Mouse (Mus musculus) forebrain, embryonic 10.5 days (tissue): ENCODE results near the gene Xpnpep3. TPM values are rescaled to one million over a fixed set of nuclear protein-coding genes. Genes with fewer than 3 reads are reported as not detected.
"Not testable (repeated sequence)": the region's sequence is repeated elsewhere in the genome, so short reads cannot be mapped to it uniquely, and the experiment has no call there.

ENCODE experiments used
- DNase-seq: peaks from one replicate; pipeline ENCODE4 v3.0.0-alpha.2; 2017; ENCODE audit warnings: low spot score; ENCODE audit errors: extremely low spot score
- H3K27ac ChIP-seq: fragments of 300-500 bp; sonication (generic); 2 replicates; pipeline ENCODE4 v1.5.1; 2016; ENCODE audit warnings: mild to moderate bottlenecking
- H3K27me3 ChIP-seq: fragments of 300-500 bp; sonication (generic); 2 replicates; pipeline ENCODE4 v1.6.1; 2016; ENCODE audit warnings: mild to moderate bottlenecking; ENCODE audit not compliant: poor library complexity, severe bottlenecking
- H3K36me3 ChIP-seq: fragments of 300-500 bp; sonication (generic); replicated peaks from 2 replicates; pipeline ENCODE4 v1.6.1; 2016; ENCODE audit warnings: mild to moderate bottlenecking, moderate library complexity
- H3K4me1 ChIP-seq: fragments of 300-500 bp; sonication (generic); 2 replicates; pipeline ENCODE4 v1.6.1; 2016
- H3K4me3 ChIP-seq: fragments of 300-500 bp; sonication (generic); 2 replicates; pipeline ENCODE4 v1.5.1; 2016; ENCODE audit warnings: mild to moderate bottlenecking, moderate library complexity
- H3K9me3 ChIP-seq: fragments of 300-500 bp; sonication (generic); 2 replicates; pipeline ENCODE4 v1.6.1; 2016; ENCODE audit warnings: mild to moderate bottlenecking, moderate library complexity
- WGBS: fragments of 180-500 bp; shearing (Covaris S2); methylation state at CpG from one replicate; pipeline ENCODE4 v1.1.7; 2016; 5-methylcytosine and 5-hydroxymethylcytosine counted together
- polyA plus RNA-seq: library from polyadenylated mRNA; unstranded; fragments of >200 nt; fragmentation: Nextera tagmentation; extraction: Ambion mirVana; gene quantifications from 2 replicates; pipeline ENCODE4 v1.2.1, GENCODE M21; 2016

Gene Xpnpep3
- polyA plus RNA-seq, 1 experiment from 2014 or later = 14.5 TPM

DNA sequence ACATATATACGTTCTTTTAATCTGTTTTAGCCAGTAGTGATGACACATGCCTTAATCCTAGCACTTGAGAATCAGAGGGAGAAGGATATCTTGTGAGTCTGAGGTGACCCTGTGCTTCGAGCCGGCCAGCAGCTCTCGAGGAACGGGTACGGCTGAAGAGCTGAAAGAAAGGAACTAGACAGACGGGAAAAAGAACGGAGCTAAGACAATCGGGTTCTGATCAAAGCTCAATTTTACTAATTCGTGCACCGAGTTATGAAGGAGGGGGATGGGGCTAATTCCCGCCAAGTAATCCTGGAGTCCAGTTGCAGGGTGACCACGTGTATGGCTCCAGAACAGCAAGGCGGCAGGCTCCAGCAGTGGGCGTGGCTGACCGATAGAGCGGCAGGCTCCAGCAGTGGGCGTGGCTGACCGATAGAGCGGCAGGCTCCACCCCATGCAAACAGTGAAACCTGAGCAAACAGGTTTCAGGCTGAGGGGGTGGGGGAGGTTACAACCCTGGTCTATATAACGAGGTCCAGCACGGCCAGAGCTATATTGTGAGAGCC is 16.9 kb downstream of the Xpnpep3 start:
- Histone ChIP-seq H3K4me1 (peaks cover 23% of the 10 kb centered on the region), H3K27ac (peak overlapping the region; percentile 77), H3K36me3 (peaks cover 17% of the 10 kb centered on the region), H3K4me3 (peak overlapping the region; percentile 35)
- not testable (repeated sequence) for H3K27me3 ChIP-seq, H3K9me3 ChIP-seq
- 11% methylated on average over 22 of the region's 22 CpGs for WGBS
- DNase-seq = peak; percentile 67

DNA sequence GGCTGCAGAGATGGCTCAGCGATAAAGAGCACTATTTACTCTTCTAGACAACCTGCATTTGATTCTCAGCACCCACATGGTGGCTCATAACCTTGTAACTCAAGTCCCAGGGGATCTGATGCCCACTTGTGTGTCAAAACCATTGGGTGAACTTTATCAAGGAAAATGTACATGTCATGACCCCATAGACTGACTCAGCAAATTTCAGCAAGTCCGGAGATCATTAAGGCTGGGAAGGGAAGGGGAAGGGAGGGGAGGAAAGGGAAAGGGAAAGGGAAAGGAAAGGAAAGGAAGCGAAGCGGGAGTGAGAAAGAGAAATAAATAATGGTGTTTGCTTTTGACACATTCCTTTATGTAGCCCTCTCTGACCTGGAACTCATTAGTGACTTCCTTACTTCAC is 18.1 kb downstream of the Xpnpep3 start:
- no peaks in the 10 kb centered on the region for H3K27me3 ChIP-seq
- peaks cover 28% of the 10 kb centered on the region for H3K4me1 ChIP-seq
- H3K36me3 ChIP-seq = peaks cover 17% of the 10 kb centered on the region
- H3K27ac ChIP-seq = no peak overlapping the region
- no peaks in the 10 kb centered on the region for H3K9me3 ChIP-seq
- DNase-seq = no peak
- no peak overlapping the region for H3K4me3 ChIP-seq
- whole genome bisulfite sequencing = 93% methylated on average over 4 of the region's 4 CpGs

DNA sequence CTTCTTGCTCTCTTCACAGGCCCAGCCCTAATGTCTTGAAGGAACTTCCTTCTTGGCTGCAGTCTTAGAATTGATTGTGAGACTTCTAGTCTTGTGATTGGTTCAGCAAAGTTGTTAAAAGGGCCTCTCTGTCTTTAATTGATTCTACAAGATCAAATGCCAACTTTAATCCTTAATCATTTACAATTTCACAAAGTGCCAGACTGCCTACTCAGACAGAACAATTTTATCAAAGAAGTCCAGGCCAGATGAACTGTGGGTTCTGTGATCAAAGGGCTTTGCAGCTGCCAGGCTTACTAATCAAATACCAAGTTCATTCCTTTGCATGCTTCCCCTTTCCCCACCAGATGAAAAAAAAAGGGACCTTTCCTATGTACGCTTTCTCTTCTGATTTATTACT is 21.5 kb downstream of the Xpnpep3 start:
- H3K27me3 ChIP-seq = no peaks in the 10 kb centered on the region
- peaks cover 24% of the 10 kb centered on the region for H3K4me1 ChIP-seq
- H3K36me3 ChIP-seq = peaks cover 8% of the 10 kb centered on the region
- no peaks in the 10 kb centered on the region for H3K9me3 ChIP-seq
- WGBS = 85% methylated on average over 1 of the region's 1 CpGs
- no peak for DNase-seq
- no peak overlapping the region for H3K27ac ChIP-seq
- H3K4me3 ChIP-seq = no peak overlapping the region

DNA sequence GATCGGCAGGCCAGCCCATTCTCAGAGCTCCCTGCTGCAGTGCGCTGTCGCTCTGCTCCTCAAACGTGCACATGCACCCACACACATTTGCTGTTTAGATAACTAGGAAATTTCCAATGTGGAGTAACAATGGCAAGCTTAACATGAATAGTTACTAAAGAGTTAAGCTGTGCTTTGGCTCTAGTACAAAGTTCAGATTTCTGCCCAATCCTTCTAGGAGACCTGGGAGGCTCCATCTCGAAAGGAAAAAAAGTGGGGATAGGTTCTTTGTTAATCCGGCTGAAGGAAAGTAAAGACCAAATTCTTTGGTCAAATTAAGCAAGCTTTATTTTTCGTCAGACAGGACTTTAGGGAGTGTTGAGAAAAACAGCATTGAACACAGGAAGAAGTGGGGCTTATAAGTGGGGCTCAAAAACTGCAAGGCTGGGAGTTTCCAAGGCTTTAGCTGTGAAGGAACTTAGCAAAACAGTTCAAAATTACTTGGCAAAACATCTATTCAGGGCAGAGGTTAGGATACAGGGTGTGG is 22.3 kb downstream of the Xpnpep3 start:
- H3K9me3 ChIP-seq = no peaks in the 10 kb centered on the region
- WGBS = 86% methylated on average over 7 of the region's 7 CpGs

DNA sequence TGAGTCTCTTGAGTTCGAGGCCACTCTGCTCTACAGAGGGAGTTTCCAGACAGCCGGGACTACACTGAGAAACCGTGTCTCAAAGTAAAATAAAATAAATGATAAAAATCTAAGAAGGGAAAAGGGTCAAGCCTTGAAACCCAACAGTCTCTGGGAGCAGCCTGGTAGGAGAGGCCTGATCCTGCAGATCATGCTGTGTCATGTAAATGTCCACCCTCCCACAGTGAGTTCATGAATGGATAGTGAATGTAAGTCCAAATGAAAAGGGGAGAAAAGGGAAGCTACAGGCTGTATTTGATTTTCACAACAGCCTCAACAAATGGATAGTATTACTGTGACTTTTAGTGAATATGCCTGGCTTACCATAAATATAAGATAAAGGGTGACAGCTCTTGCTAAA is 25.4 kb downstream of the Xpnpep3 start:
- peaks cover 25% of the 10 kb centered on the region for H3K36me3 ChIP-seq
- WGBS = 85% methylated on average over 3 of the region's 3 CpGs

More for the DNA sequence above, 22.3 kb downstream of the Xpnpep3 start:
- no peaks in the 10 kb centered on the region for H3K27me3 ChIP-seq
- peaks cover 17% of the 10 kb centered on the region for H3K4me1 ChIP-seq
- DNase-seq = no peak
- no peak overlapping the region for H3K4me3 ChIP-seq
- H3K27ac ChIP-seq = no peak overlapping the region
- H3K36me3 ChIP-seq = peaks cover 9% of the 10 kb centered on the region

DNA sequence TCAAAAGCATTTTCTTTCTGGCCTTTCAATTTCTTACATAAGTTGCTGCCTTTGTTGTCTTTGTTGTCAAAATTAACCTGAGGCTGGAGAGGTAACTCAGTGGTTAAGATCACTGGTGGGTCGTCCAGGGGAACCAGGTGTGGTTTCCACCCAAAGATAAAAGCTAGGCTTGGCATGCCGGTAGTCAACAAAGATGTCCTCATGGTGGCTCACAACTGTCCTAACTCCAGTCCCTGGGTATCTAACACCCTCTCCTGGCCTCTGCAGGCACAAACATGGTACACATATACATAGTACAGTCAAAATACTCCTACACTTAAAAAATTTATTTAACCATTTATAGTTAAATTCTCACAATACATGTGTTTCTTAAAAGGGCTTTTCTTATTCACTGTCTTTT is 28.0 kb downstream of the Xpnpep3 start:
- DNase-seq = no peak
- 94% methylated on average over 2 of the region's 2 CpGs for WGBS
- peaks cover 51% of the 10 kb centered on the region for H3K36me3 ChIP-seq
- H3K27me3 ChIP-seq = no peaks in the 10 kb centered on the region
- no peak overlapping the region for H3K27ac ChIP-seq
- H3K9me3 ChIP-seq = no peaks in the 10 kb centered on the region
- H3K4me1 ChIP-seq = no peaks in the 10 kb centered on the region
- H3K4me3 ChIP-seq = no peak overlapping the region

More for the DNA sequence above, 25.4 kb downstream of the Xpnpep3 start:
- Histone ChIP-seq H3K4me3 (no peak overlapping the region), H3K9me3 (no peaks in the 10 kb centered on the region), H3K27me3 (no peaks in the 10 kb centered on the region), H3K4me1 (peaks cover 15% of the 10 kb centered on the region; the same call in 1 of the 2 replicates), H3K27ac (no peak overlapping the region)
- no peak for DNase-seq

DNA sequence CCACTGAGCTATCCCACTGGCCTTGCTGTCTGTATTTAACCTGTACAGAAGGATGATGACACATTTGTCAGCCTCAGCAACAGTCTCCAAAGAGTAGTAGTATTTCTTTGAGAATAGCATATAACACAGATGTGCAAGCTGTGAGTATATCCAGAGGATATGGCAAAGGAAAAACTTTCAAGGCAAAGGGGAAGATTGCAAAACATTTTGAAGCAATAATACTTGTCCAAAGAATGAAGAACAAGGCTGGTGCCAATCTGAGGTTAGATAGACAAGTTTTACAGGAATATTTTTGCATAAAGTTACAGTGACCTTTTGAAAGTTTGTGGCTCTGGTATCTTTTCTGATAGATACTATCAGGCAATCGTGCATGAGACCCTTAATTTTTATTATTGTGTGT is 31.3 kb downstream of the Xpnpep3 start:
- peaks cover 57% of the 10 kb centered on the region for H3K36me3 ChIP-seq
- no peaks in the 10 kb centered on the region for H3K4me1 ChIP-seq
- no peaks in the 10 kb centered on the region for H3K9me3 ChIP-seq
- no peaks in the 10 kb centered on the region for H3K27me3 ChIP-seq
- 88% methylated on average over 1 of the region's 1 CpGs for WGBS
- no peak for DNase-seq
- no peak overlapping the region for H3K4me3 ChIP-seq
- no peak overlapping the region for H3K27ac ChIP-seq

DNA sequence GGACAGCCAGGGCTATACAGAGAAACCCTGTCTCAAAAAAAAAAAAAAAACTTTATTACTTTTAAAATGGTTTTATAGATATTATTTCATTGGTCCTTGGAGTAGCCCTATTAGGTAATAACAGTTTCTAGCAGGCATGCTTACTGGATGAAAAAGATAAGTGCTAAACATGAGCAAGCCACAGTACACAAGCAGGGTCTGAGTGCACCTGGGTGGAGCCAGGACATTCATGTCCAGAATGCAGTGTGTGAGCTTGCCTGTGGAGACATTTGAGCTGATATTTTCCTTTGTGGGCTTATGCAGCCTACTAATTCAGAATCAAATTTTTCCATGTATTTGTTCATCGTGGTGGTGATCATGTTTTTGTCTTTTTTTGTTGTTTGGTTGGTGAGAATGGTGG is 38.4 kb downstream of the Xpnpep3 start:
- 97% methylated on average over 1 of the region's 1 CpGs for WGBS
- peaks cover 45% of the 10 kb centered on the region for H3K36me3 ChIP-seq
- no peaks in the 10 kb centered on the region for H3K9me3 ChIP-seq
- H3K27me3 ChIP-seq = no peaks in the 10 kb centered on the region
- no peak for DNase-seq
- H3K27ac ChIP-seq = no peak overlapping the region
- H3K4me1 ChIP-seq = no peaks in the 10 kb centered on the region
- no peak overlapping the region for H3K4me3 ChIP-seq

DNA sequence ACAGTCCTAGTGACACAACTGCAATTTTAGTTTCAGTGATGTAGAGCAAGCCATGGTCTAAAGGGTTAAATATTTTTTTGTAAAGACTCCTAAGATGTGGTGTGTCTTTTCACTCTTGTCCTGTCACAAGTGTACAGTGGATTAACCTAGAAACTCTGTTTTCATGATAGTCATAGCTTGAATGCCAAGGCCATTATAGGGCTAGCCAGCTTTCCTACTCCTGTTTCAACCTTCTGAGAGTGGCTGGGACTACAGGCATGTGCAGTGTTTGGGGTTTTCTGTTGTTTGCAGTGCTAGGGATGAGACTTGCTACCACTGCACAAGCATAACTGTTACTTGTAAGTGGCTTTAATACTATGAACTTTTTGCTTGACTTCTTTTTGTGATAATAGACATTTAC is 39.3 kb downstream of the Xpnpep3 start:
- H3K4me3 ChIP-seq = no peak overlapping the region
- H3K27me3 ChIP-seq = no peaks in the 10 kb centered on the region
- H3K36me3 ChIP-seq = peaks cover 49% of the 10 kb centered on the region
- no peaks in the 10 kb centered on the region for H3K4me1 ChIP-seq
- H3K9me3 ChIP-seq = no peaks in the 10 kb centered on the region
- H3K27ac ChIP-seq = no peak overlapping the region
- no peak for DNase-seq

DNA sequence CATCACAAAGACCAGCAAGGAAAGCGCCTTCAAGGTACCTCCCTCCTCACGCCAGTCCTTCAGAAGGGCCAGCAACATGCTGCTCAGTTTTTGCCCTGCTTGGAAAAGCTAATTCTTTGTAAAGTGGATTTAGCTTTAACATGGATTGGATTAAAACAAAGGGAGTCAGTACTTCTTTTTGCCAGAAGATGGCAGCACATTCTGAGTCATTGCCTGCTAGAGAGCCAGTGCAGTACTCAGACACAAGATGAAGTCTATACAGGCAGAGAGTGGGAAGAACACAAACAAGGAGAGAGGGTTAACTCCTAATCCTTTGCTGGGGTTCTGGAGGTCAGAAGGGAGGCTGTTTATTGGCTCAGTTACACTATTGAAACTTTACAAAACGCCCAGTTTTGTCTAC is 48.5 kb downstream of the Xpnpep3 start:
- no peaks in the 10 kb centered on the region for H3K9me3 ChIP-seq
- no peaks in the 10 kb centered on the region for H3K4me1 ChIP-seq
- DNase-seq = peak; percentile 38
- WGBS = 50% methylated on average over 3 of the region's 3 CpGs
- peaks cover 68% of the 10 kb centered on the region for H3K36me3 ChIP-seq
- H3K4me3 ChIP-seq = no peak overlapping the region
- no peak overlapping the region for H3K27ac ChIP-seq
- no peaks in the 10 kb centered on the region for H3K27me3 ChIP-seq

DNA sequence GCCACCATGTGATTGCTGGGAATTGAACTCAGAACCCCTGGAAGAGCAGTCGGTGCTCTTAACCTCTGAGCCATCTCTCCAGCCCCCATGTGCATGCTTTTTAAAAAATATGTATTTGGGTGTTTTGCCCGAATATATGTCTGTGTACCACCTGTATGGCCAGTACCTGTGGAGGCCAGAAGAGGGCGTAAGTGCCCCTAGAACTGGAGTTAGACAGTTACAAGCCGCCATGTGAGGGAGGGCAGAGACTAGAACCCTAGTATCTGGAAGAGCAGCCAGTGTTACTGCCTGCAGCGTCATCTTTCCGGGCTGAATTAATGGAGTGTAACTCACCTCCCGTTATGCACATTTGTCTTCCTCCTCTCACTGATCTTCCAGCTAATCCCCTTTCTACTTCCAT is 61.6 kb downstream of the Xpnpep3 start:
- 85% methylated on average over 7 of the region's 7 CpGs for WGBS

DNA sequence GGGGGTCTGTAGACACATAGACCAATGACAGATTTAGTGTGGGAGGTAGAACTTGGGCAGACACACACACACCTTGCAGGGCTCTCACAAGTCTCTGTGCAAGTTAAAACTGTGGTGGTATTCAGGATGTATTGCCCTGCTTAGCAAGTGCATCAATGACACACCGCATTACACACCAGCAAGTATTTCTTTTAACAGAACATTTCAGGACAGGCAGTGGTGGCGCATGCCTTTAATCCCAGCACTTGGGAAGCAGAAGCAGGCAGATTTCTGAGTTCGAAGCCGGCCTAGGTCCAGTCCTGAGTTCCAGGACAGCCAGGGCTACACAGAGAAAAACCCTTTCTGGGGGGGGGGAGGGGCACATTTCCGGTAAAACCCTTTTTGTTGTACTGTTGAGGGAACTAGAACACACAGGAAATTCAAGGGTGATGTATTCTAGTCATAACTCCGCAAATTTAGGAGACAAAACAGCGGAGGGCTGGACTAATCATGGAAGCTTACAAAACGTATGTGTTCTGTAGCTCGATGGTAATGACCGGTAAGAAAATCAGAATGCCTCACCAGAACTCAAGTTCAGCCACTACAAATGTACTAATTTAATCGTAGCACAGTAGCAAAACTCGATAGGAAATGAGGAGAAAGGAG is 65.2 kb downstream of the Xpnpep3 start:
- H3K36me3 ChIP-seq = peaks cover 28% of the 10 kb centered on the region
- 78% methylated on average over 12 of the region's 12 CpGs for WGBS
- H3K9me3 ChIP-seq = peaks cover 12% of the 10 kb centered on the region; the same call in 1 of the 2 replicates
- DNase-seq = no peak
- H3K4me3 ChIP-seq = peak overlapping the region; percentile 72
- H3K27ac ChIP-seq = peak overlapping the region; percentile 93
- no peaks in the 10 kb centered on the region for H3K27me3 ChIP-seq
- peaks cover 24% of the 10 kb centered on the region for H3K4me1 ChIP-seq

More for the DNA sequence above, 61.6 kb downstream of the Xpnpep3 start:
- Histone ChIP-seq H3K4me3 (no peak overlapping the region), H3K27ac (no peak overlapping the region), H3K27me3 (no peaks in the 10 kb centered on the region), H3K9me3 (peaks cover 12% of the 10 kb centered on the region; the same call in 1 of the 2 replicates), H3K4me1 (peaks cover 12% of the 10 kb centered on the region), H3K36me3 (peaks cover 20% of the 10 kb centered on the region)
- no peak for DNase-seq

DNA sequence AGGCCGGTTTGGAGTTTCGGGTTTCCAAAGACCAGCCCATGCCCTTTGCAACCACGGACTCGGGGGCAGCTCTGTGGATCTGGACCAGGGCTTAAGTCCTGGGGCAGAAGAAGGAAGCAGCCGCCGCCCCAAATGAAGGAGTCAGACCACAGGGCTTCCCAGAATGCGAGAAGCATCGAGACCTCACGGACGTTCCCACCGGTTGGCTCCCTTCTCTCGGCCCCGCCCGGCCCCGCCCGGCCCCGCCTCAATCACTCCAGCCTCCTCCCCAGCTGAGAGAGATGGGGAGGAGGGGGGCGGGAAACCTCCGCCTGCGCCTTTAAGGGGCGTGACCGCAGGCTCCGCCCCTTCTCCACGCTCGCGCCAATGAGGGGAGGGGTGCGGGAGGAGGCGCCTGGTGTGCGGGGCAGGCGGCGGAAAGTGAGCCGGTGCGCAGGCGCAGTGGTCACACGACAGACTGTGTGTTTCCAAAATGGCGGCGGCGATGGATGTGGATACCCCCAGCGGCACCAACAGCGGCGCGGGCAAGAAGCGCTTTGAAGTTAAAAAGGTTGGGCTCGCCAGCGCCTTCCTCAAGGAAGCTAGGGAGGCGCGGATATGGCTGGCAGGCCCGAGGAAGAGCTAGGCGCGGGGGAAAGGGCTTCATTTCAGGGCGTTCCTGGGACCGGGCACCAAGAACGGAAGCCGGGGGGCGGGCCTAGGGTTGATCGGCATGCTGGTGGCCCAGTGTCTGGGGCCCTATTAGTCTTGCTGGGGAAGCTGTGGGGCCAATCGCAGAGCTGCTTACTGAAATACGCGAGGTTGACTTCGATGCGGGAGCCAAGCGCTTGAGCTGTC is 66.2 kb downstream of the Xpnpep3 start, which contains the start of gene Rbx1:
Gene Rbx1, plus strand, starts transcription at position 396 of the 837 bp plus-strand sequence.
- H3K4me1 ChIP-seq = peaks cover 24% of the 10 kb centered on the region
- peak within 1 kb of the TSS; percentile 93 for H3K27ac ChIP-seq
- DNase-seq = peak; percentile 99
- peaks cover 36% of the 10 kb centered on the region for H3K36me3 ChIP-seq
- WGBS = under 1% methylated on average over 60 of the region's 62 CpGs
- peak within 1 kb of the TSS; percentile 72 for H3K4me3 ChIP-seq
- H3K9me3 ChIP-seq = peaks cover 12% of the 10 kb centered on the region; the same call in 1 of the 2 replicates
- H3K27me3 ChIP-seq = no peaks in the 10 kb centered on the region
